Mouse (Mus musculus) midbrain, embryonic 10.5 days (tissue): ENCODE data around the gene Gm2244. TPM values are rescaled to one million over a fixed set of nuclear protein-coding genes. Genes with fewer than 3 reads are reported as not detected.
"Not testable (repeated sequence)": the region's sequence is repeated elsewhere in the genome, so short reads cannot be mapped to it uniquely, and the experiment has no call there.

Source experiments
- DNase-seq: peaks from one replicate; pipeline ENCODE4 v3.0.0-alpha.2; 2017; ENCODE audit warnings: low spot score
- H3K27ac ChIP-seq: fragments of 300-500 bp; sonication (generic); replicated peaks from 2 replicates; pipeline ENCODE4 v1.5.1; 2016; ENCODE audit warnings: mild to moderate bottlenecking
- H3K27me3 ChIP-seq: fragments of 300-500 bp; sonication (generic); 2 replicates; pipeline ENCODE4 v1.6.1; 2016; ENCODE audit warnings: low read depth, mild to moderate bottlenecking; ENCODE audit not compliant: poor library complexity, severe bottlenecking
- H3K36me3 ChIP-seq: fragments of 300-500 bp; sonication (generic); 2 replicates; pipeline ENCODE4 v1.6.1; 2016; ENCODE audit warnings: mild to moderate bottlenecking, moderate library complexity
- H3K4me1 ChIP-seq: fragments of 300-500 bp; sonication (generic); 2 replicates; pipeline ENCODE4 v1.6.1; 2016
- H3K4me3 ChIP-seq: fragments of 300-500 bp; sonication (generic); 2 replicates; pipeline ENCODE4 v1.5.1; 2016; ENCODE audit warnings: mild to moderate bottlenecking, moderate library complexity
- H3K9me3 ChIP-seq: fragments of 300-500 bp; sonication (generic); replicated peaks from 2 replicates; pipeline ENCODE4 v1.6.1; 2016; ENCODE audit warnings: mild to moderate bottlenecking
- WGBS: fragments of 180-500 bp; shearing (Covaris S2); methylation state at CpG from one replicate; pipeline ENCODE4 v1.1.7; 2016; 5-methylcytosine and 5-hydroxymethylcytosine counted together
- polyA plus RNA-seq: library from polyadenylated mRNA; unstranded; fragments of >200 nt; fragmentation: Nextera tagmentation; extraction: Ambion mirVana; gene quantifications from 2 replicates; pipeline ENCODE4 v1.2.1, GENCODE M21; 2016

The Gm2244 gene
- 0.07 and 0.17 TPM in 2 replicates for polyA plus RNA-seq

DNA sequence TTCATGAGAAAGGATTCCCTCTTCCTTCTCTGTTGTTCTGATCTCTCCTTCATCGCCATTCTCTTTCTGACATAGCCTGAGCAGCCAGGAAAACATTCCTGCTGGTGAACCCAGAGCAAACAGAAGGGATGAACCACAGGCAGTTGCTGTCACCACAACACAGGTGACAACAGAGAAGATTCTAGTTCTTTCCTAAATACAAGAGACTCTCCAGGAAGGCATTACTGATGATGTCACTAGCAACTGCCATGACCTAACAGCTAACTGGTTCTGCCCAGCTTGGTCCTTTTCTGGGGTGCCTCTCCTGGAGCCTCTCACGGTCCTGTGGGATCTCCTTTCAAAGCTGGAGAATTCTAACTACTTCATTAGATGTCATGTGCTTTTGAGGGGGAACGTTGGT, at the start of gene Gm2244:
Gene Gm2244, minus strand, starts transcription at position 101 of the 400 bp plus-strand sequence.
- not testable (repeated sequence) for H3K9me3 ChIP-seq, H3K27me3 ChIP-seq, H3K4me3 ChIP-seq, DNase-seq, H3K27ac ChIP-seq, H3K36me3 ChIP-seq, H3K4me1 ChIP-seq
- WGBS: 86% methylated on average over 2 of the region's 3 CpGs

GRCm38 (mm10) chr14:19584804-19585667, 35.3 kb upstream of the Gm2244 start, which contains the start of gene Gm2237:
Gm2237 (minus strand) TSS chr14:19585135.
- H3K36me3 ChIP-seq, H3K27me3 ChIP-seq, H3K9me3 ChIP-seq, H3K4me1 ChIP-seq: not testable (repeated sequence)
- WGBS: under 1% methylated on average over 42 of the region's 62 CpGs
- Histone ChIP-seq H3K27ac (peak within 1 kb of the TSS; percentile 86), H3K4me3 (peak within 1 kb of the TSS; percentile 57)
- peak; percentile 43 for DNase-seq

Other genes with a start within 250 kb of the Gm2244 start
- gene Gm21738, start 131.0 kb downstream of the Gm2244 start, polyA plus RNA-seq: 0.31 TPM in 1 of 2 replicates, not detected in the other
- 2.9 and 3.0 TPM in 2 replicates for gene Gm2237, start 35.2 kb upstream of the Gm2244 start, polyA plus RNA-seq
- gene Gm5458, start 52.6 kb upstream of the Gm2244 start, polyA plus RNA-seq: not detected in 2 replicates
- gene Nid2, start 201.3 kb upstream of the Gm2244 start, polyA plus RNA-seq: 41.0 and 41.6 TPM in 2 replicates